Mouse (Mus musculus) lung, postnatal 0 days (tissue): ENCODE data around the gene Ssbp3.

ENCODE experiments used
- CTCF ChIP-seq: IDR thresholded peaks from 2 replicates; pipeline ENCODE4 v1.5.1; 2016; ENCODE audit warnings: antibody characterized with exemption, mild to moderate bottlenecking
- EP300 ChIP-seq: IDR thresholded peaks from 2 replicates; pipeline ENCODE4 v1.6.1; 2016; ENCODE audit warnings: antibody characterized with exemption, mild to moderate bottlenecking, control low read depth

DNA sequence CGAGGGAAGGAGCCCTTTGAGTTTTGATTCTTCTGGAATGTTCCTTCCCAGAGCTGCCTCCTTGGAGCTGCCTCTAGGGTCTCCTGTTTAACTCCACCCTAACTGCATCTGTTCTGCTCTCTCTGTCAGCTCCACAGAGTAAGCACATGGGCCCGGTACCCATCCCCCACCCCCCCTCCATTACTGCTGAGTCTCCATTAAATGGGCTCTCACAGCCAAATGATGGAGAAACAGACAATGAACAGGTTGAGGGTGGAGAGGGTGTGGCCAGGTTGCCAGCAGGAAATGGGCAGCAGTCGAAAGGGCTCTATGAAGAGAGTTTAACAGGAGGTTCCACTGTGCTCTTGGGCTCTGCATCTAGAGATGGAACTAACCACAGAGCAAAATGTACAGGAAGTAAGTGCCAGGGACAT, 41.0 kb upstream of the Ssbp3 start:
- no peak for TF ChIP-seq CTCF
- no peak for TF ChIP-seq EP300
